Mouse (Mus musculus) thymus, postnatal 25 days (tissue): ENCODE results near the gene Ppara.

Experiments
- DNase-seq: peaks from one replicate; pipeline ENCODE4 v3.0.0; 2022

The Ppara gene

GRCm38 (mm10) chr15:85809091-85809490 is 74.3 kb downstream of the Ppara start:
- peak; percentile 72 for DNase-seq

DNA sequence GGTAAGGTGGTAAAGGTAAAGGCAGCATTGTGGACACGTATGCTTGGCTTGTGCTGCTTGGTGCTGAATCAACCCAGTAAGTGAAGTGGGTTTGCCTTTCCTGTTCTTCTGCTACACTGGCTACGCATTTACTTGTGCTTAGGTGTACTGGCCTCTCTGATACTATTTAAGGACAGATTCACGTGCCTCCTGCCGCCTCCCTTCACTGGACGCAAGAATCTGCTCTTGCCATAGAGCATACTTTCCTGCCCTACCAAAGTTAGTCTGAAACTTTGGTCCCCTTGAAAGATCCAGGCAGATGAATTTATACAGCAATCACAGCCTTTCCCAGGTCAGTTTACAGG is 75.7 kb downstream of the Ppara start:
- DNase-seq, result no peak

- no peak for DNase-seq
Measured at GRCm38 (mm10) chr15:85810806-85811521, 76.2 kb downstream of the Ppara start.

DNA sequence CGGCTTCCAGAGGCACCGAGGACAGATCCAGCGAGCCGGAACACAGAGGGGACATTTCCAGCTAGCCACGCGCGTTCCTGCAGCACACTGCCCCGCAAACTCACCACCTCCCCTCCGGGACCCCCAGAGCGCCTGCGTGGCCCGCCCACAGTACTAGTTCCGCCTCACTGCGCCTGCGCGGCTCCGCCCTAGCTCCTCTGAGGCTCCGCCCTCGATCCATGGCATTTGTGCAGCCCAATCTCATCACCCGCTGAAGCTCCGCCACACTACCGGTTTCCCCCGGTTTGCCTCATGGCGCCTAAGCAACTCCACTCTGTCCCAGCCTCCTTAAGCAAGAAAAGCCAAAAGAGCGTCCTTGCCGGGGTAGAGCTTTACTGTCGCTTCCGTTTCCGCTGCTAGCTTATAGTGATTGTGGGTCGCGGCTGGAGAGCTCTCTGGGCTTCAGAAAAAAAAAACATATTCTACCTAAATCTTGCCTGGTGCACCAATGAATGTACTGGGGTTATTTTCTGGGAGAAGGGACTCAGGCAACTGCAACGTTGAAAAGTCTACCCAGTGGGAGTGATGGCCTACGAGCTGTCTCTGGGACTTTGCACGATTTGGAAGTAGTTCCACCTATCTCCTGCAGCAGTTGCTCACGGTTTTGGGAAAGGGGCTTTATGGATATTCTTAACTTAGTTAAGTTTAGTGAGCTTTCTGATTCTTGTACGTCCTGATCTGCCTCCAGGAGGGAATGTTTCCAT is 76.9 kb downstream of the Ppara start, which contains the start of gene Cdpf1:
Cdpf1 (minus strand) TSS at position 163 of the 743 bp plus-strand sequence.
- DNase-seq, result peak; percentile 100

DNA sequence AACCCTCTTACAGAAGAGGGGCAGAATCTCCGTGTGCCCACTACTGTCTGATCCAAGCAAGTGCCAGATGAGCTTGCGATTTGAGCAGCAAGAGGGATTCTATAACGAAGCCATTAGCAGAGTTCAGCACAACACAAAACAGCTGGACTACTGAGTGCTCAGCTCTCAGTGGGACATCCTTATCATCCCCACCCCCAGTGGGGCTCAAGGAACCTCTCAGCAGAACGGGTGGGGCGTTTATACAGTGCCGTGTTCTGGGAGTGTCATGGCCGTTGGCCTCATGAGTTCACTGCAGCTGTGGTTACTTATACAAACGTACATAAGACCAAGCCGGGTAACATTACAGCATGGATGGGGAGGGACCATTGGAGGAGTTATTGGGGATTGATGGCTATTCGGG is 78.6 kb downstream of the Ppara start:
- DNase-seq, result no peak

DNA sequence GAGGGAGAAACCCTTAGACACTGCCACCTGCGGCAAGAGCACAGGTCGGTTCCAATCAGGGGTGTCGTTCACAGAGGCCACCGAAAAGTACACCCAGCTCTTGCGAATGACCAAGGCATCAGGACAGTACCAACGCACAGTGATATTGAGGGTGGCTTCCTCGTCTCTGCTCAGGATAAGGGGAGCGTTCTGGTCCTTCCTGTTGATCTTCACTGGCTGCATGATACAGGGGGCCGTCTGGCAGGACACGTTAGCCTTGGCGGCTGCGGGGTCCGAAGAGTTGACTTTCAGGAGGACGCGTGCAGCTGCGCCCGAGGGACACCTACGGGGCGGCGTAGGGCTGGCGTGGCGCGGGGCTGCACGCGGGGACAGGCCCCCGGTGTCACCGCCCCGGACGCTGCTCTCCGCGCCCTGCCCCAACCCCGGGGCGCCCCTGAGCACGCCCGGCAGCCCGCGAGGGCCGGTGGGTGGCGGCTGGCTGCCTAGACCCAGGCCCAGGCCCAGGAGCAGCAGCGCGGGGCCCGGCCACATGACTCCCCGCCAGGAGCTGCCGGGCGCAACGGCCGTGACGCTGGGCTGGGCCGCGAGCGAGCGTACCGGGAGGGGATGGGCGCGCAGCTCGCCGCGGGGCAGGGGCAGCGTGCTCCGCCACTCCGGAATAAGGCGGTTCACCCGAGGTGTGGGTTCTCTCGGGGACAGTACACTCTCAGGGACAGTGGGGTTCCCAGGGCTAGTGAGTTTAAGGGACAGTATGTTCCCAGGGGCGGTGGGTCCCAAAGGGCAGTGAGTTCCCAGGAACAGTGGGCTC is 86.6 kb downstream of the Ppara start, which contains the start of gene Pkdrej:
Pkdrej (minus strand) TSS at position 532 of the 808 bp plus-strand sequence.
- DNase-seq, result no peak

GRCm38 (mm10) chr15:85822011-85822359 is 87.2 kb downstream of the Ppara start:
- DNase-seq, result no peak

GRCm38 (mm10) chr15:85826676-85827075 is 91.9 kb downstream of the Ppara start:
- no peak for DNase-seq

DNA sequence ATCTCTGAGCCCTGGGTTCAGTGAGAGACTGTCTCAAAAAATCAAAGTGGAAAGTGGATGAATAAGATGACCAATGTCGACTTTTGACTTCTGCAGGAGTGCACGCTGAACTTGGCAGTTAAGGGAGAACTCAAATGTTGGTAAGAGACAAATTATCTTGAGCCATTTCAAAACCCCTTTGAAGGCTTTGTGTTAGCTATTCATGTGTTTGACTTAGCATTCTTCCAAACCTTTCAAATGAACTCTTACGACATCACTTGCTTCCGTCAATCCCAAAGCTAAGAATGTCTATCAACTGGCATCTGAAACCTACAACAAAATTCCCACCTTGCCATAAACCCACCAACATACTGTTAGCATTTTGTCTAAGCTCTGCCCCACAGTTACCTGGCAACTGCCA is 93.3 kb downstream of the Ppara start:
- DNase-seq, result no peak

DNA sequence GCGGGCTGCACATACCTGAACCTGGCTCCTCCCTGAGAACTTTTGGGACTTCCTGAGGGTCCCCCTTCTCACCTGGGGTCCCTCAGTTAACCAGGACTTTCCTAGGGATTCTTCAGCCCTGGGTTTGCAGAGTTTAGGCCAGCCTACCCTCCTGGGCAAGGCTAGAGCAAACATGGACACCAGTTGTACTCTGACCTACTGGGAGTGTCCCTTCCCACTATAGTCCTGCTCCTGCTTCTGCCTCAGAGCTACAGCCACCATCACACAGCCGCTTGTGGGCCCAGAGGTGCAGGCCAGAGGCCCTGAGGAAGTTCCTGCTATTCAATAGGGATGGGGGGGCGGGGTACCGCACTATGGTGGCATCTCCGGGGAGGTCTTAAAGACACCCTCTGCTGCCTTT is 94.7 kb downstream of the Ppara start:
- DNase-seq, result no peak

DNA sequence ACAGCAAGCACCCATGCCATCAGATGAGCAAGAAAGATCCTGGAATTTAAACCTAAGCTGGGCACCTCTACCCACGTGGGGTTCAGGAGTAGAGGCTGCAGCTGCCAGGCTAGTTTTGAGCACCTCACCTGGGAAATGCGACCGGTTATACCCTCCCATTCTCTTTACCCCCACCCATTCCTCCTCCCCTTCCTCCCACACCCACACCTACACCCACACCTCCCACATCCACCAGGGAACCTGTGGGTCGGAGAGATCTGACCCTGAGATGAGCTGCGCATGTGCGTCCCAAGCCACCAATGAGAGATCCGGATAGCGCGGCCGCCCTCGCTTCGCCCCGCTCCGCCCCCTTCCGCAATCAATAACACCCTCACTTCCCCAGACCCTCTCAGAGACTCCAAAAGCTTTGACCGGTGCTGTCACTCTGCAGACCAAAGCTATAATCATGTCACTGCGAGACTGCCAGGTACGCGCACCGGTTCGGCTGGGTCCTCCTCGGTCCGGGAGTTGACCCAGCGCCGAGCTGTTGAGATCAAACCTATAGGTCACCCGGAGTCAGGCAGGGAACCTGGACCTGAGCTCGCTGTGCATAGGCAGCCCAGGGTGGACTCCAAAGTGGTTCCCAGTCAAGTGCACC is 97.3 kb downstream of the Ppara start, which contains the start of gene Ttc38:
Ttc38 (plus strand) TSS at position 353 of the 637 bp plus-strand sequence.
- peak; percentile 84 for DNase-seq

GRCm38 (mm10) chr15:85832599-85832998 is 97.8 kb downstream of the Ppara start:
- DNase-seq, result peak; percentile 5

- peak; percentile 13 for DNase-seq
Measured at GRCm38 (mm10) chr15:85835335-85835734, 100.6 kb downstream of the Ppara start.

GRCm38 (mm10) chr15:85836887-85837286 is 102.1 kb downstream of the Ppara start:
- no peak for DNase-seq

- peak; percentile 49 for DNase-seq
Measured at GRCm38 (mm10) chr15:85840983-85841382, 106.2 kb downstream of the Ppara start.

DNA sequence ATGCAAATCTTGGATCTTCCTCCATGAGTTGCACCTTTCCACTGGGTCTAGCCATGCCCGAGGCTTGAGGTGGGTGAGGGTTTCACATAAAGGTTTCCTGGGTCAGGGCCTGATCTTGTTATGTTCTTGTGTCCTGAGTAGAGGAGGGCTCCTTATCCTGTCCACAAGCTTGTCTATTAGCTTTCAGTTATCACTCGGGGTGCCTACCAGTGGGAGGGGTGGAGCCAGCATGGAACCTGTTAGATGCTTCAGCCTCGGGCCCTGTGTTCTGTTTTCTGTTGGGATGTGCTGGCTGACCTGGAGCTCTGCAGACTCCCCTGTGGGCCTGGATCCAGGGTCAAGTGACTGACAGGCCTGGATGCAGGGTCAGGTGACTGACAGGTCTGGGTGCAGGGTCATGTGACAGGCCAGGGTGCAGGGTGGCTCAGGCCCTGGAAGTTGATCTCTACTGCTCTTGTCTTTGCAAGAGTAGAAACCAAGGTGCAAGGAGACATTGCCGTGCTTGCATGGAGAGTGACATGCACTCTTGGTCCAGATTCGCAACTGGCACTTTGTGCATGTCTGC is 107.1 kb downstream of the Ppara start:
- no peak for DNase-seq

DNA sequence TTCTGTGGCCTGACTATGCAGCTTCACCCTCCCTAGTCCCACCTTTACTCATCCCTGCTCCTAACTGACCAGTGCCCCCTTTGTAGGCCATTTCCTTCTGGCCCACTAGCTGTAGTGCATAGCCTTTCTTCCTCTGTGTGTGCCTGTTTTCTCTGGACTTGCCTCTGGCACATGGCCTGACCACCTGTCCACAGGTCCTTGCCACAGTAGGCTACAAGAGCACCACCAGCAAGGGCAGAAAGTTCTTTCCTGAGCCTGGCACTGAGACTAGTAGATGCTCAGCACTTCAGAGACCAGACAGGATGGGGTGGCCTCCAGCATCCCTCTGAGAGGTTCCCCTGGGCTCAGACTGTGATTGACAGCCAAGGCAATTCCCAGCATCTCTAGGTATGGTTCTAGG is 110.3 kb downstream of the Ppara start:
- no peak for DNase-seq

DNA sequence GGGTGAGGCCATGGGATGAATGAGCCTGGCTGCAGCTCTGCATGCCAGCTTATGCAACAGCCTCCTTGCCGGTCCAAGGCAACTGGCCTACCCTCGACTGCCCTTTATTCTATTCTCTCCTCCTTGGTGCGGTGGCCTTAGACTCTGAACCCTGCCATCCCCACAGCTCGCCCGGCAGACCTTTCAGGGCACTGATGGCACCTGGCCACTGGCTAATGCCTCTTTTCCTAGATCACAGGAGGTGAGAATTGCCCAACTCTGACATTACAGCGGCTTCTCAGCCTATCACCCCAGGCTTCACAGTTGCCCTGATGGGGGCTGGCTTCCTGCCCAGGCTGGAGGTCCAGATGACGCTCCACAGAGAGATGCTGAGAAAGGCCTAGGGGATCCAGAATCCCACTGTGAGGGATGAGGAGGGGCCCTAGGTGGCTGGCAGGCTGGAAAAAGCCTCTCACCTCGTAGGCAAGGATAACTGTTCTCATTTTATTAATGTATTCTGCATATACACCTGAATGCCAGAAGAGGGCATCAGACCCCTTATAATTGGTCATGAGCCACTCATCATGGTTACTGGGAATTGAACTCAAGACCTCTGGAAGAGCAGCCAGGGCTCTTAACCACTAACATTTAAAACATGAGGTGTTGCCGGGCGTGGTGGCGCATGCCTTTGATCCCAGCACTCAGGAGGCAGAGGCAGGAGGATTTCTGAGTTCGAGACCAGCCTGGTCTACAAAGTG is 117.0 kb downstream of the Ppara start:
- DNase-seq, result no peak
